Mouse (Mus musculus) frontal cortex, postnatal 14 days (tissue): ENCODE measurements at regions not wholly inside any gene's neighbourhood (a gene's known extent, or its start where the extent isn't known, plus 50 kb on each side); places are given as distances from the start of the nearest gene placed in this dataset.
"Not testable (repeated sequence)": the region's sequence is repeated elsewhere in the genome, so short reads cannot be mapped to it uniquely, and the experiment has no call there.

Experiments used
- DNase-seq, 2 experiments: peaks; one replicate each; pipeline ENCODE4 v3.0.0; 2022; ENCODE audit warnings: low spot score in 2 of 2

DNA sequence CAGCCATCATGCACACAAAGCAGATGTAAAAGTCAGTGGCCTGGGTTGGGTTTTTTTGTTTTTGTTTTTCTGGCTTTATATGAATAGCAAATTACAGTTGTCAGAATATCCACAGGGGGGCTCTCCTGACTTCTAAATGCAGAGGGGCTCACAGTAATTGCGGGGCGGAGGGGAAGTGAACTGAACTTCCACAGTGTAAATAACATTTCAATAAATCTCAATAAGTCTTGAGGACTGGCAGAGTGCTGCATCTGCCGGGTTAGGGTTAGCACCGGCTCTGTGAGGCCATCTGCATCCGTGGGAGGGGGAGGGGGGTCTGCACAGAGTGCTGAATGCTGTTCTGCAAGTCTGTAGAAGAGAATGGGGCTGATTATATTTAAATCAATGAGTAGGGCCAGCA, 50.3 kb upstream of the Arl4c start:
- peak in 1 of 2 experiments; percentile 20 for DNase-seq

GRCm38 (mm10) chr1:88756658-88757057, 54.6 kb upstream of the Arl4c start:
- peak; percentile 47 to 51 for DNase-seq

DNA sequence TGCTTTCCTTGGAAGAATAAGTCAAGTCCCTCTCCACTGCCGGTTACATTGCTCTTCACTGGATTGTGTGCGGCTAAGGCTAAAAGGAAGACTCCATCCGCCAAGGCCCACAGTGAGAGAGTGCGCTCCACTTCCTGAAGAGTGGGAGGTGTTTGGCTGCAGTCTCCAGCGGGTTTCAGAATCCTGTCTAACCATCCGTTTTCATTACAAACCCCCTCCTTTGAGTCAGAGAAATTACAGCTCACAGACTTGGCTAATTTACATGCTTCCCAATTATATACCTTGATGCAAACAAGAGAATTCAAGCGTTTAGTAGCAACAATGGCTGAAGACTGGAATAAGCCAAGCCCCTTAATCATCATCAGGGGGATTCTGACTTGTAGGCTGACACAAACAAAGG, 55.1 kb upstream of the Arl4c start:
- peak; percentile 33 to 37 for DNase-seq

- no peak for DNase-seq
Measured at GRCm38 (mm10) chr1:88757746-88758145, 55.7 kb upstream of the Arl4c start.

GRCm38 (mm10) chr1:88760643-88761042, 58.6 kb upstream of the Arl4c start:
- no peak for DNase-seq

DNA sequence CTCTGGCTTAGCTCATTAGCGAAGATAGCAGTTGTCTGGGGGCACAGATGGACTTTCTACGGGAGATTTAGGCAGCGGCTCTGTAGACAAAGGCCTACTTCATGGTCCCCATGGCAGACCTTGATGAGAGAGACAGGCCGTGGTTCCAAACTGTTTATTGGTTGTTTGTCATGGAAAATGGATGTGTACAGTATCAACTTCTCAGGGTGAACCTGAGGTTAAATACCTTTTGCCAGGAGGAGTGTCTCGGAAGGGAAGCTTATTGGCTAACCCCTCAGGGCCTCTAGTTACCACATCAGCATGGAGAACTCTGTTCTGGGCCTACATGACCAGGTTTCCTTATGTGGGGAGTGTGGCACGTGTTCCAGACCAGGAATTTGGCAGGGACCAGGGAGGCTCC, 59.1 kb upstream of the Arl4c start:
- no peak for DNase-seq

- DNase-seq = no peak
Measured at GRCm38 (mm10) chr1:88763725-88764364, 61.8 kb upstream of the Arl4c start.

DNA sequence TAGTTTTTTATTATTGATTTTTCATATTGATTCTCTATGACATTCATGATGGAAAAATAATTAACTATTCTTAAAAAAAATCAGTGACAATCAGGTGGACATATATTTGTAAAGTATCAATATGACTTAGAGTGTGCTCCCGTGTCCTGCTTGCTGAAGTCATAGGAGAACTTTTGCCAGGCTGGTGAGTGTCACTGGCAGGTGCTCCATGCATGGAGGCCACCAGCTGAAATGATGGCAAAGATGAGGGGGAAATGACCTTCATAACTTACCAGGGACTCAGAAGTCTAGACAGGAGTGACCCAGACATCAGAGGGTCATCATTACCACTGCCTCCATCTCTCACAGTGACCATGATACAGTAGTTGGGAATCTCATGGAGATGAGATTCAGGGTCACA, 62.5 kb upstream of the Arl4c start:
- no peak for DNase-seq

DNA sequence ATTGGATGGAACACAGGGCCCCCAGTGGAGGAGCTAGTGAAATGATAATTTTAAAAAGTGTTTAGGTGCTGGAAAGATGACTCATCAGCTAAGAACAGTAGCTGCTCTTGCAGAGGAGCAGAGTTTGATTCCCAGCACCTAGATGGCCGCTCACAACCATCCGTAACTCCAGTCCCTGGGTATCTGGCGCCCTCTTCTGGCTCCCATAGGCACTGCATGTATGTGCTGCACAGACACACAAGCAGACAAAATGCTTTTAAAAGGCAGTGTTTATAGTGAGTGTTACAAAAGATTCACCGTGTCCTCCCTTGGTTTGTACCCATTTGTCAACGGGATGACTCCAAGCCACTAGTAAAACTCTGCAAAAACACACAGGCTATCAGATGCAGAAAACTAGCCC, 75.0 kb upstream of the Arl4c start:
- no peak for DNase-seq

DNA sequence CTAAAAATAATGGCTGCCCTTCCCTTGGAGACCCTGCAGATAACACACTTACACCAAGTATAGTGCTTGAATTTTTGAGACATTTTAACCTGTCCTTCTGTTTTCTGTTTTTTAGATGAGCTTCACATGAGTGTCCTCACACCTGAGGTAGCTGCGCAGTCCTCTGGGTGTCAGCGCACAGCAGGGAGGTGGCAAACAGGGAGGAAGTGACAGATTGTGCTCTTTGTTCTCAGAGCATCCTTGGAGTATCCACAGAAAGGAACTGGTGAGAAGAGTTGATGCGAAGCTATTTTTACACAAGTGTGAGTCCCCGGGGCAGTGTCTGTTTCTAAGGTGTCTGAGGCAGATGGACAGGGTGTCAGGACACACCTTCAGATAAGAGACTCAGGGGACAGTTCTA, 78.2 kb upstream of the Arl4c start:
- DNase-seq = no peak

DNA sequence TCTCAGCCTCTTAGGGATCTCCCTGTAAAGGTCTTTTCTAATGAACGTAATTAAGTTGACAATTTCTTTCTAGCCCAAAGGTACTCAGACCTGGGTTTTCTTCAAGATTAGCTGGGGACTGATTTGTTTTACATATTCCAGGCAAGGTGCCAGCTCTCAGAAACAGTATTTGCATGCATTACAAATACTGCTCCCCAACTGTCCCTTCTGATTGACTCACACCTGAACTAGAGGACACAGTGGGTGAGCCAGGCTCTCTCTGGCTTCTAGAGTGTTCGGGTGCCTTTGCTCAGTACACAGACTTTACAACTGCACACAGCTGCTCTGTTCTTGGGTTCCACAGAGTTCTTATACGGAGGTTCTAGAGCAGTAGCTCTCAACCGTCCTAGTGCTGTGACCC, 81.1 kb upstream of the Arl4c start:
- DNase-seq = no peak

DNA sequence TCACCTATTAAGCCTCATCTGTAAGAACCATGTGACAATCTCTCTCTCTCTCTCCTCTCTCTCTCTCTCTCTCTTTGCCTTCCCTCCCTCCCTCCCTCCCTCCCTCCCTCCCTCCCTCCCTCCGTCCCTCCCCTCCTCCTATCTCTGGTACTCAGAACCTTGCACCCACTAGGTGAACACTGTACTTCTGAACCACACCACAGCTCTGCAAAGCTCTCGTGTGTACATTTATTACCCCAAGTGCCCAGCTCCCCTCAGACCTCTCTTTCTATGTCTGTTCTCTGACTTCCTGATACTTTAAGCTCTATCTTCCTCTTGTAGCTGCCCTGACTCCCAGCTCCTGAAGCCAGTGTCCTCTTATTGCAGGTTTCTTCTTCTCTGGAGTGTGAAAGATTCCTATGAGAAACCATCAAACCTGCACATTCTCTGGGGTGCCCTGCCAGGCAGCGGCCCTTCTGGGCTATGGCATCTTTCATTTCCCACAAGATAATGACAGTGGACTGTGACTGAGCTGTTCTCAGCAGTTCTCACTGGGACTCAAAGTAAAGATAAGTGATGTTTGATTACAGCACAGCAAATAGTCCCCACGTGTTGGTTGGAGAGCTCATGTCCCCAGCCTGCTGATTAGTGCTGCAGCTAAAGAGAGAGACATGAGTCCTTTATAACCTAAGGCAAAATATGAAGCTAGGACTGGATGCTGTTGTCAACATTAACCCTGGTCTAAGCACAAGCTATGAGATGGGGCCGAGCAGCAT, 83.0 kb upstream of the Arl4c start:
- no peak for DNase-seq

DNA sequence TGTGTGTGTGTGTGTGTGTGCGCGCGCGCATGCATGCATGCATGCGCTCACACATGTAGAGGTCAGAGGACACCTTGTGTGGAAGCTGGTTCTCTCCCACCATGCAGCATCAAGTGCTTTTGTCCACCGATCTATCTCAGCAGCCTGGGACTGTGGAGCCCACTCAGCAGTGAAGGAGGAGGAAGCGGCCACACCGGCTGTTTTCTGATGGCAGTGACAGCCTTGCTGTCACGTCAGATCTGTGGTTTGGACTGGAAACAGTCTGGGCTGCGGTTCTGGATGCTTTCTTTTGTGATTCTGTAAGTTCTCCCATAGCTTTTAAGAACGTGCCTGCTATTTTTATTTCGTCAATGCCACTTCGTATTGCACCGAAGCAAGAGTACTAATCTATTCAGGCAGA, 84.0 kb upstream of the Arl4c start:
- DNase-seq = no peak

DNA sequence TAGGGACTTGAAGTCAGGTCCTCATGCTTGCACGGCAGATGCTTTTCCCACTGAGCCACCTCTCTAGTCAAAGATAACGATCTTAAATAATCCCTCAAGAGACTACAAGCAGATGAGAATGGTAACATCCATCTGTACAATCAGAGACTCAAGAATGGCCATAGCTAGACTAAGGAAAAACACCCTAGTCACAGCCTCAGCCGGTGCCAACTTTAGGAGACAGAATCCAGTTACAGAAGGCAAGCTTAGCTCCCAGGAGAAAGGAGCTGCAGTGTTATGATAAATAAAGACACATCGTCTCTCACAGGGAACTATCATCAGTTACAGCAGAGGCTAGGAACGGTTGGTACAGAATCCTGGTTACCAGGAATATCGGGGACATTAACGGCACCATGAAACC, 88.7 kb upstream of the Arl4c start:
- no peak for DNase-seq

DNA sequence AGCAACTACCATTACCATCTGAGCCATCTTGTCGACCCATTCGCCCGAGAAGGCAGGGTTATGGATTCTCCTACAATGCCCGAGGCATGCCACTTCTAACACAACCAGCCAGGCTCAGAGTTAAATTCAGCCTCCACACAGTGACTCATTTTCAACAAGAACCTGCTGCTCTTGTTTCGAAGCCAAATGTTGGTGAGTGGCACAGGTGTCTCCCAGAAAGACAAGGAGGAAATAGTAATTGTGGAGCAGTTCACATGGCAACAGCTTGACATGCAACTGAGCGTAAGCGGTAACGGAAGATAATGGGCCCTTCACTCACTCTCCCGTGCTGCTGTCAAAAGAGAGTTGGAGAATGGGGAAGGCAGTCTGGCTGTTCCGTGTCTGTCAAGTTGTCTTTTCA, 92.9 kb upstream of the Arl4c start:
- peak in 1 of 2 experiments; percentile 29 for DNase-seq

DNA sequence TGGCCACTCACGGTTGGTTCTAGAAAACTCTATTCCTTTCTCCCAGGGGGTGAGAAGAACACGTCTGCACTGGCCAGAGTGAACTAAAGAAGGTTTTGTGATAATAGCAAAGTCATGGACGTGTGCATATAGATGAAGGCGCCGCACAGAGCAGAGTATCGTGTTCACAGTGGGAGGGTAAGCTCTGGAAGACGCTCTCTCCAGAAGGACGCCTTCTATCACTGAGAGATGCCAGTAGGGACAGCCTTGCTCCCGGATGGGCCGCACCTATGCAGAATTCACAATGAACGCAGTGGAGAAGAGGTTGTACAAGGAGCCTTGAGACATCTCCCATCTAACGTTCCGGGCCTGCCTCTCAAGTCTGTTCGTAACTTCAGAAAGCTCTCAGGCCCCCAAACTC, 96.5 kb upstream of the Arl4c start:
- no peak for DNase-seq

GRCm38 (mm10) chr1:88798874-88799273, 96.9 kb upstream of the Arl4c start:
- DNase-seq = no peak

GRCm38 (mm10) chr1:88799343-88799742, 97.3 kb upstream of the Arl4c start:
- no peak for DNase-seq

DNA sequence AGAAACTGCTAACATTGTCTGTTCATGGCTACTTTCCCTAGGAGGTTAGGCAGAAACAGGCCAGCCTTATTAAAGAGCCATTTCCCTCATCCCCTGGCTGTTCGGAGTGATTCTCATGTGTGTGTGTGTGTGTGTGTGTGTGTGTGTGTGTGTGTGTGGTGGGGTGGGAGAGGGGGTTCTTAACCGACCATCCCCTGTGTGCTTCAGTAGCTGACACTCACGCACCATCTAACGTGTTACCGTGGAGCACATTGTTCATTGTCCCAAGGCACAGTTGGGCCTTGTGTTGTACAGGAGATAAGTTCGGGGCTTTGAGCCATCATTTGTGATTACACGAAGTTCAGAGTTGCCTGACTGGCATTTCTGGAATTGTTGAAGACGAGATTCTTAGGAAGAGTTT, 97.8 kb upstream of the Arl4c start:
- no peak for DNase-seq

- DNase-seq = no peak
Measured at GRCm38 (mm10) chr1:88800411-88800810, 98.4 kb upstream of the Arl4c start.

- not testable (repeated sequence) for DNase-seq
Measured at GRCm38 (mm10) chr1:88801151-88801550, 99.1 kb upstream of the Arl4c start.

DNA sequence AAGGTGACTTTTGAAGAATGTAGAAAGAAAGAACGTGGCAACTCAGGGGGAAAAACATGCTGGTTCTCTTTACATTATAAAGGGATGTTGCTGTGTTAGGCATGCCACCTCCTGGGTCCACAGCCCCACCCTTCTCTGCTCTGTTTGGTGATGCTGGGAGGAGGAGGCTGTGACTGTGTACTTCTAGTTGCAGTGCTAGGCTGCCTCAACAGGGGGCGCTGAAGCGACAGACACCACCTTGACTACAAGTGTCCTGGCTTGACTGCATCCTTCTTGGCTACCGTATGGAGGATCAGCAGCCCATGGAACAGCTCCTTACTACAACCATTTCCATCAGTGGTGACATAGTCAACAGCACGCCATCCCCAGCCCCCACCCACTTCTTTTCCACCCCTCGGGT, 104.9 kb upstream of the Arl4c start:
- no peak for DNase-seq

- no peak for DNase-seq
Measured at GRCm38 (mm10) chr1:88807901-88808300, 105.9 kb upstream of the Arl4c start.

DNA sequence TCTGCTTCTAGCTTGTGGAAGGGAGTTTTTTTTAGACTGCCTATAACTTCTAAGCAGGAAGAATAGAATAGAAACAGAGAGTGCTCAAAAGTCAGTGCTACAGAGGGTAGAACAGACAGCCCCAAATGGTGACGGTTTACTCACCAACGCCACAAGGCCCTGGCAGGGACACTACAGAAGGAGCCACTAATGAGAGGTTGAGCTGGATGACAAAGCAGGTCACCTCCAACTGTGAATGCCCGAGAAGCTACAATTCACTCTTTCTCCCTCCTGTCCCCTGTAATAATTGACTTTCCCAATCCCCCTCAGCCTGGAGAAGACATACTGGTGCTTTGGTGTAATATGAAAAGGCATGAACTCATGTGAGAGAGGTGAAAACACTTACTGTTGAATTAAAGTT, 106.5 kb upstream of the Arl4c start:
- no peak for DNase-seq
